Mouse (Mus musculus) stomach, postnatal 0 days (tissue): ENCODE results near the gene Rsph14.

Source experiments
- CTCF ChIP-seq: IDR thresholded peaks from 2 replicates; pipeline ENCODE4 v1.5.1; 2016; ENCODE audit warnings: antibody characterized with exemption, low read depth, mild to moderate bottlenecking, moderate library complexity
- EP300 ChIP-seq: optimal IDR thresholded peaks from 2 replicates; pipeline ENCODE3; 2016; ENCODE audit warnings: antibody characterized with exemption

- TF ChIP-seq CTCF (peak; percentile 63), EP300 (no peak)
Measured at GRCm38 (mm10) chr10:74935016-74935415, 97.4 kb downstream of the Rsph14 start.
